Mouse (Mus musculus) midbrain, embryonic 12.5 days (tissue): ENCODE measurements at regions not wholly inside any gene's neighbourhood (a gene's known extent, or its start where the extent isn't known, plus 50 kb on each side); places are given as distances from the start of the nearest gene placed in this dataset.
"Not testable (repeated sequence)": the region's sequence is repeated elsewhere in the genome, so short reads cannot be mapped to it uniquely, and the experiment has no call there.

Experiments
- ATAC-seq: fragments of 200-750 bp; cut with Nextera tagmentation; 2 replicates; pipeline ENCODE4 v1.8.0; 2017; ENCODE audit warnings: low read depth, moderate TSS enrichment, moderate library complexity; ENCODE audit not compliant: low FRiP score
- H3K27ac ChIP-seq: fragments of 300-500 bp; sonication (generic); replicated peaks from 2 replicates; pipeline ENCODE4 v1.5.1; 2016; ENCODE audit warnings: mild to moderate bottlenecking
- H3K27me3 ChIP-seq: fragments of 300-500 bp; sonication (generic); 2 replicates; pipeline ENCODE4 v1.6.1; 2016; ENCODE audit warnings: mild to moderate bottlenecking
- H3K36me3 ChIP-seq: fragments of 300-500 bp; sonication (generic); 2 replicates; pipeline ENCODE4 v1.6.1; 2016
- H3K4me1 ChIP-seq: fragments of 300-500 bp; sonication (generic); 2 replicates; pipeline ENCODE4 v1.6.1; 2016
- H3K4me2 ChIP-seq: fragments of 300-500 bp; sonication (generic); replicated peaks from 2 replicates; pipeline ENCODE4 v1.6.1; 2016; ENCODE audit warnings: mild to moderate bottlenecking, moderate library complexity
- H3K4me3 ChIP-seq: fragments of 300-500 bp; sonication (generic); 2 replicates; pipeline ENCODE4 v1.5.1; 2016; ENCODE audit warnings: mild to moderate bottlenecking
- H3K9ac ChIP-seq: fragments of 300-500 bp; sonication (generic); replicated peaks from 2 replicates; pipeline ENCODE4 v1.6.1; 2016; ENCODE audit warnings: mild to moderate bottlenecking, moderate library complexity
- H3K9me3 ChIP-seq: fragments of 300-500 bp; sonication (generic); 2 replicates; pipeline ENCODE4 v1.6.1; 2016; ENCODE audit warnings: mild to moderate bottlenecking
- WGBS: fragments of 180-500 bp; shearing (Covaris S2); methylation state at CpG from one replicate; pipeline ENCODE4 v1.1.7; 2016; 5-methylcytosine and 5-hydroxymethylcytosine counted together

DNA sequence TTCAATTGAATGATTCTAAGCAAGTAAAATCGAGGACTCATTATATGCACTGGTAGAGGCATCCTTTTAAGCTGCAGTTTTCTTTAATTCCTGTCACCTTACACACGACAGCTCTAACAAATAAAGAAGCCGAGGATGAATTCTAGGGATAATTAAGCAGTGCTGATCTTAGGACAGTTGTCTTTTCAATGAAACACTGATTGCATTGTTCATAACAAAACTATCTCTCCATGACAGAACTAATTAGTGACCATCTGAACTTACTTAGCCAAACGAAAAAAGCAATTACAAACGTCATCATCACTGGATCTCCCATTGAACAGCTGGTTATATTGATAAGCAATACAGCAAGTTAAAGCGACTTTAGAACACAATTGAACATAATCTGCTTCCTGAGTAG lies 1579.7 kb upstream of the G6pd2 start:
- Histone ChIP-seq H3K4me3 (no peak overlapping the region), H3K27me3 (no peaks in the 10 kb centered on the region), H3K36me3 (no peaks in the 10 kb centered on the region), H3K27ac (no peak overlapping the region), H3K4me1 (no peaks in the 10 kb centered on the region), H3K9ac (no peak overlapping the region), H3K9me3 (no peaks in the 10 kb centered on the region), H3K4me2 (no peak overlapping the region)
- 40% methylated on average over 6 of the region's 6 CpGs for WGBS
- no peak for ATAC-seq

DNA sequence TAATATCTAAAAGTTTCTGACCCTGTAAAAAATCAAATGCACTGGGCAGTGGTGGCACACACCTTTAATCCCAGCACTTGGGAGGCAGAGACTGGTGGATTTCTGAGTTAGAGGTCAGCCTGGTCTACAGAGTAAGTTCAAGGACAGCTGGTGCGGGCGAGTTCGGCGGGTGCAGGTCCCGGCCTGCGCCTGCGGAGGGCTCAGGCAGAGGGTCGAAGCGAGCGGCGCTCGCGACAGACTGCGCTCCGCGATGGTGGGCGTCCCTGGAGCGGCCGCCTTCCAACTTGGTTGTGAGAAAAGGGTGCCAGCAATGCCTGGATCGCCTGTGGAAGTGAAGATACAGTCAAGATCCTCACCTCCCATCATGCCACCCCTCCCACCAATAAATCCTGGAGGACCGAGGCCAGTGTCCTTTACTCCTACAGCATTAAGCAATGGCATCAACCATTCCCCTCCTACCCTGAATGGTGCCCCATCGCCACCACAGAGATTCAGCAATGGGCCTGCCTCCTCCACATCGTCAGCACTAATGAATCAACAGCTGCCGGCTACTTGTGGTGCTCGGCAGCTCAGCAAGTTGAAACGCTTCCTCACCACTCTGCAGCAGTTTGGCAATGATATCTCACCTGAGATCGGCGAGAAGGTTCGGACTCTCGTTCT lies 1577.3 kb upstream of the G6pd2 start:
- peak overlapping the region; percentile 45 for H3K4me2 ChIP-seq
- not testable (repeated sequence) for H3K4me1 ChIP-seq, H3K9me3 ChIP-seq, H3K27ac ChIP-seq, H3K36me3 ChIP-seq, H3K9ac ChIP-seq, H3K27me3 ChIP-seq
- peak; percentile 93 for ATAC-seq
- 17% methylated on average over 30 of the region's 30 CpGs for WGBS
- peak overlapping the region; percentile 17; the same call in 1 of the 2 replicates for H3K4me3 ChIP-seq

DNA sequence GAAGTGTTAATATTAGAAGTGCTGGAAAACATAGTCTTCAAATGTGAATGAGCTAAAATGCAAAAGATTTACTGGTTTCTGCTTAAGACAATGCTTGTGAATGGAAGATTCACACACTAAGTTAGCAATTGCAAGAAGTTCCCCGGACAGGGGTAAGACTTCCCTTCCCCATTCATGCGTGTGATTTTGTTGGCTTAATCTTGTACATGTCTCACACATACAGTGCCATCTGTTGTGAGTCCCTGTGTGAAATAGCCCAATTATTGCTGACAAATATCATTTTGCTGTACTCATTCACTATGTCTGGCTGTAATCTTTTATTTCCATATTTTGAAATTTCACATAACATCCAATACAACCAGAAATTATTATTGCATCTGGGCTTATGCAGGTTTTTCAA lies 1564.4 kb upstream of the G6pd2 start:
- Histone ChIP-seq H3K36me3 (no peaks in the 10 kb centered on the region), H3K4me1 (no peaks in the 10 kb centered on the region), H3K9ac (no peak overlapping the region), H3K27ac (no peak overlapping the region), H3K27me3 (no peaks in the 10 kb centered on the region), H3K4me2 (no peak overlapping the region), H3K4me3 (no peak overlapping the region), H3K9me3 (no peaks in the 10 kb centered on the region)
- ATAC-seq, result no peak
- 91% methylated on average over 2 of the region's 2 CpGs for WGBS

DNA sequence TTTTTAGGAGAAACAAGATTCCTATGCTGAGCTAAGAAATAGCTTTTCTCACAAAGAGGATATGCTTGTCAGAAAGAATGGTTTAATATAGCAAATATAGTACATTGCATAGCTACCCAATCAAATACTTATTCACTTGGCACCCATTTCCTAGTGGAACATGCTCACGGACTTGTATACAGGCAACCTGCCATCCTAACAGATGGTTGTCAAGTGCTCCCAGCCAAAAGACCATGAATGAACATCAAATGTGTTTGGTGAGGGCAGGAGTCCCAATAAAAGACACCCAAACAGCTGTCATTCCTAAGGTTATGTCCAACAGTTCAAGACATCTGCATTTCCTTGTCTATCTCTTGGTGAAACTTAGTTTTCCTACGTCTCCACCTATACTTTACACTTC lies 1531.9 kb upstream of the G6pd2 start:
- no peaks in the 10 kb centered on the region for H3K27me3 ChIP-seq
- no peaks in the 10 kb centered on the region for H3K9me3 ChIP-seq
- no peak for ATAC-seq
- no peaks in the 10 kb centered on the region for H3K4me1 ChIP-seq
- no peak overlapping the region for H3K4me3 ChIP-seq
- WGBS, result 91% methylated on average over 2 of the region's 2 CpGs
- no peak overlapping the region for H3K9ac ChIP-seq
- H3K4me2 ChIP-seq, result no peak overlapping the region
- H3K36me3 ChIP-seq, result no peaks in the 10 kb centered on the region
- no peak overlapping the region for H3K27ac ChIP-seq
